Mouse (Mus musculus) olfactory bulb, adult 2 months (tissue): ENCODE data around the gene Nosip.

Source experiments
- CTCF ChIP-seq: fragments of 200-500 bp; IDR thresholded peaks from 2 replicates; pipeline ENCODE4 v1.5.1; 2012; ENCODE audit warnings: low read depth, mild to moderate bottlenecking, low read length, moderate library complexity; ENCODE audit not compliant: insufficient read depth
- POLR2A ChIP-seq: fragments of 200-500 bp; IDR thresholded peaks from 2 replicates; pipeline ENCODE4 v1.6.1; 2012; ENCODE audit warnings: mild to moderate bottlenecking, low read depth, low read length, moderate library complexity; ENCODE audit not compliant: insufficient read depth

DNA sequence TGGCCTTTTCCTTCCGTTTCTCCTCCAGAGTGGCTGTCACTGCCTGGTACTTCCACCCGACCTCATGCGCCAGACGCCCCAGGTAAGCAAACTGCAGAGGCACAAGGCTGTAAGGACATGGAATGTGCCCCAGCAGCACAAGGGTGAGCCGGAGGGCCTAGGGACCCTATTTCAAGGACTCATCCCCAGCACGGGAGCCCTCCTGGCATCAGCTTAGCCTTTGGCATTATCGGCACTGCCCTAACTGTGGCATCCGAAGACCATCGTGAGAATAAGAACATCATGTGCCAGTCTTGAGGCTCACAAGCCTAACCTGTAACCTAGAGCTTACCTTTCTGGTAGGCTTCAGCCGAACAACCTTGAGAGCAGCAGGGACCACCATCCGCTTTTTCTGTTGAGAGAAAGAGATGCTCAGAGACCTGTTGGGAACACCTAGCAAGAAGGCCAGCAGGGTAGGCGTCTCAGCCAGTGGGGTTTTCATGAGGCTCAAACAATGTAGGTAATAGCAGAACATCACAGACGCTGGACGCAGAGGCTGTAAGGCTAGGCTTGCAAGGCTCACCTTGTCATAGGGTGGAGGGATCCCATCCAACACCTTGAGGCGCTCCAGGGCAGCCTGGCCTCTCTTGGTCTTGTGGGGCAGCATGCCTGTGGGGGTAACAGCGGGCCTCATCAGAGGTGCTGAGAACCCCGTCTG, 64.1 kb downstream of the Nosip start:
- no peak for TF ChIP-seq CTCF
- TF ChIP-seq POLR2A: no peak
